Mouse (Mus musculus): ENCODE data around the gene Snd1. TPM values are rescaled to one million over a fixed set of nuclear protein-coding genes. Genes with fewer than 3 reads are reported as not detected.

Snd1 gene
- total RNA-seq, 2 experiments from 2014 or later = 112 to 139 TPM

- no peak for DNase-seq (ENCODE audit: low spot score in 2 of 2)
These were observed 314.7 kb downstream of the Snd1 start for GRCm38 (mm10) chr6:28789685-28790084.

GRCm38 (mm10) chr6:28791183-28791582, 316.2 kb downstream of the Snd1 start:
- DNase-seq (ENCODE audit: low spot score in 2 of 2) = no peak

GRCm38 (mm10) chr6:28791809-28792208, 316.9 kb downstream of the Snd1 start:
- DNase-seq (ENCODE audit: low spot score in 2 of 2) = no peak

GRCm38 (mm10) chr6:28795380-28795779, 320.4 kb downstream of the Snd1 start:
- DNase-seq (ENCODE audit: low spot score in 2 of 2) = no peak

GRCm38 (mm10) chr6:28795792-28796515, 321.0 kb downstream of the Snd1 start:
- no peak for DNase-seq (ENCODE audit: low spot score in 2 of 2)

- no peak for DNase-seq (ENCODE audit: low spot score in 2 of 2)
These were observed 324.9 kb downstream of the Snd1 start for GRCm38 (mm10) chr6:28799818-28800217.

- DNase-seq (ENCODE audit: low spot score in 2 of 2) = no peak
These were observed 326.0 kb downstream of the Snd1 start for GRCm38 (mm10) chr6:28800976-28801375.

- DNase-seq (ENCODE audit: low spot score in 2 of 2) = no peak
These were observed 328.8 kb downstream of the Snd1 start for GRCm38 (mm10) chr6:28803678-28804279.

GRCm38 (mm10) chr6:28804751-28805150, 329.8 kb downstream of the Snd1 start:
- DNase-seq (ENCODE audit: low spot score in 2 of 2) = no peak

- DNase-seq (ENCODE audit: low spot score in 2 of 2) = no peak
These were observed 338.1 kb downstream of the Snd1 start for GRCm38 (mm10) chr6:28813057-28813456.

- no peak for DNase-seq (ENCODE audit: low spot score in 2 of 2)
These were observed 340.0 kb downstream of the Snd1 start for GRCm38 (mm10) chr6:28814895-28815294.

GRCm38 (mm10) chr6:28817039-28817438, 342.1 kb downstream of the Snd1 start:
- no peak for DNase-seq (ENCODE audit: low spot score in 2 of 2)

- DNase-seq (ENCODE audit: low spot score in 2 of 2) = no peak
These were observed 344.8 kb downstream of the Snd1 start for GRCm38 (mm10) chr6:28819509-28820358.

GRCm38 (mm10) chr6:28822296-28822695, 347.4 kb downstream of the Snd1 start:
- no peak for DNase-seq (ENCODE audit: low spot score in 2 of 2)

GRCm38 (mm10) chr6:28823375-28823774, 348.4 kb downstream of the Snd1 start:
- no peak for DNase-seq (ENCODE audit: low spot score in 2 of 2)

GRCm38 (mm10) chr6:28823802-28824201, 348.9 kb downstream of the Snd1 start:
- DNase-seq (ENCODE audit: low spot score in 2 of 2) = peak in 1 of 2 experiments; percentile 42

- no peak for DNase-seq (ENCODE audit: low spot score in 2 of 2)
These were observed 351.0 kb downstream of the Snd1 start for GRCm38 (mm10) chr6:28825894-28826293.

GRCm38 (mm10) chr6:28826689-28827389, 351.9 kb downstream of the Snd1 start:
- DNase-seq (ENCODE audit: low spot score in 2 of 2) = no peak

GRCm38 (mm10) chr6:28827565-28827964, 352.6 kb downstream of the Snd1 start:
- DNase-seq (ENCODE audit: low spot score in 2 of 2) = no peak

- DNase-seq (ENCODE audit: low spot score in 2 of 2) = peak; percentile 37 to 46
These were observed 353.7 kb downstream of the Snd1 start for GRCm38 (mm10) chr6:28828593-28828992.

- no peak for DNase-seq (ENCODE audit: low spot score in 2 of 2)
These were observed 355.4 kb downstream of the Snd1 start for GRCm38 (mm10) chr6:28830306-28830705.

Data from adrenal gland, adult 18-20 months (tissue).